Mouse (Mus musculus) forebrain, embryonic 14.5 days (tissue): ENCODE measurements around the gene Kif3c. TPM values are rescaled to one million over a fixed set of nuclear protein-coding genes. Genes with fewer than 3 reads are reported as not detected.
A peak's percentile ranks its signal among the peaks of the same experiment; 100 is the strongest.

ENCODE experiments used
- ATAC-seq: fragments of 200-750 bp; cut with Nextera tagmentation; 2 replicates; pipeline ENCODE4 v1.8.0; 2017; ENCODE audit warnings: mild to moderate bottlenecking, moderate library complexity
- DNase-seq: peaks from one replicate; pipeline ENCODE4 v3.0.0-alpha.2; 2015; ENCODE audit warnings: low spot score
- H3K27ac ChIP-seq: fragments of 300-500 bp; sonication (generic); 2 replicates; pipeline ENCODE4 v1.5.1; 2014; ENCODE audit warnings: low read depth, mild to moderate bottlenecking, control low read depth, low read length, moderate library complexity
- H3K27me3 ChIP-seq: fragments of 300-500 bp; sonication (generic); replicated peaks from 2 replicates; pipeline ENCODE4 v1.6.1; 2014; ENCODE audit warnings: low read length, control low read depth, mixed read lengths; ENCODE audit not compliant: control insufficient read depth, insufficient read depth
- H3K36me3 ChIP-seq: fragments of 300-500 bp; sonication (generic); 2 replicates; pipeline ENCODE4 v1.6.1; 2014; ENCODE audit warnings: low read length, control low read depth; ENCODE audit not compliant: control insufficient read depth, insufficient read depth
- H3K4me1 ChIP-seq: fragments of 300-500 bp; sonication (generic); 2 replicates; pipeline ENCODE4 v1.6.1; 2014; ENCODE audit warnings: antibody characterized with exemption, low read length, control low read depth; ENCODE audit not compliant: control insufficient read depth, insufficient read depth
- H3K4me2 ChIP-seq: fragments of 300-500 bp; sonication (generic); 2 replicates; pipeline ENCODE4 v1.6.1; 2014; ENCODE audit warnings: mild to moderate bottlenecking, control low read depth, low read length
- H3K4me3 ChIP-seq: fragments of 300-500 bp; sonication (generic); 2 replicates; pipeline ENCODE4 v1.5.1; 2014; ENCODE audit warnings: low read depth, low read length, control low read depth
- H3K9ac ChIP-seq: fragments of 300-500 bp; sonication (generic); 2 replicates; pipeline ENCODE4 v1.6.1; 2014; ENCODE audit warnings: mild to moderate bottlenecking, low read length, control low read depth, moderate library complexity
- H3K9me3 ChIP-seq: fragments of 300-500 bp; sonication (generic); replicated peaks from 2 replicates; pipeline ENCODE4 v1.6.1; 2016; ENCODE audit warnings: low read length, control low read depth, mixed read lengths; ENCODE audit not compliant: control insufficient read depth
- WGBS: fragments of 180-500 bp; shearing (Covaris S2); extraction: QIAGEN DNeasy Blood & Tissue Kit; methylation state at CpG from one replicate; pipeline ENCODE4 v1.1.7; 2014; 5-methylcytosine and 5-hydroxymethylcytosine counted together
- polyA plus RNA-seq: library from polyadenylated mRNA; unstranded; fragments of >200 nt; fragmentation: Nextera tagmentation; extraction: Ambion mirVana; gene quantifications from 2 replicates; pipeline ENCODE4 v1.2.1, GENCODE M21; 2014

The Kif3c gene
- polyA plus RNA-seq, 1 experiment from 2014 or later = 50.8 TPM

GRCm38 (mm10) chr12:3345038-3345437, 19.9 kb upstream of the Kif3c start:
- H3K36me3 ChIP-seq = no peaks in the 10 kb centered on the region
- H3K27ac ChIP-seq = no peak overlapping the region
- no peak overlapping the region for H3K4me2 ChIP-seq
- no peak for ATAC-seq
- DNase-seq = no peak
- WGBS = 92% methylated on average over 5 of the region's 5 CpGs
- no peak overlapping the region for H3K9ac ChIP-seq
- no peaks in the 10 kb centered on the region for H3K27me3 ChIP-seq
- H3K4me3 ChIP-seq = no peak overlapping the region
- H3K9me3 ChIP-seq = no peaks in the 10 kb centered on the region
- no peaks in the 10 kb centered on the region for H3K4me1 ChIP-seq

- H3K27ac ChIP-seq = no peak overlapping the region
- DNase-seq (no peak), ATAC-seq (no peak)
- H3K36me3 ChIP-seq = no peaks in the 10 kb centered on the region
- H3K27me3 ChIP-seq = no peaks in the 10 kb centered on the region
- H3K4me1 ChIP-seq = no peaks in the 10 kb centered on the region
- H3K9ac ChIP-seq = no peak overlapping the region
- H3K4me3 ChIP-seq = no peak overlapping the region
- no peak overlapping the region for H3K4me2 ChIP-seq
- no peaks in the 10 kb centered on the region for H3K9me3 ChIP-seq
Observed at GRCm38 (mm10) chr12:3347682-3348081, 17.2 kb upstream of the Kif3c start.

- Histone ChIP-seq H3K9me3 (no peaks in the 10 kb centered on the region), H3K4me2 (no peak overlapping the region), H3K4me3 (no peak overlapping the region), H3K4me1 (no peaks in the 10 kb centered on the region), H3K9ac (no peak overlapping the region), H3K27me3 (no peaks in the 10 kb centered on the region), H3K36me3 (no peaks in the 10 kb centered on the region), H3K27ac (no peak overlapping the region)
- WGBS = 78% methylated on average over 2 of the region's 3 CpGs
- ATAC-seq = no peak
- no peak for DNase-seq
Observed at GRCm38 (mm10) chr12:3349387-3349786, 15.5 kb upstream of the Kif3c start.

- WGBS = 73% methylated on average over 5 of the region's 5 CpGs
- H3K27ac ChIP-seq = no peak overlapping the region
- H3K9ac ChIP-seq = no peak overlapping the region
- no peaks in the 10 kb centered on the region for H3K4me1 ChIP-seq
- no peak overlapping the region for H3K4me3 ChIP-seq
- DNase-seq = no peak
- ATAC-seq = no peak
- H3K36me3 ChIP-seq = no peaks in the 10 kb centered on the region
- no peaks in the 10 kb centered on the region for H3K27me3 ChIP-seq
- no peaks in the 10 kb centered on the region for H3K9me3 ChIP-seq
- H3K4me2 ChIP-seq = no peak overlapping the region
Observed at GRCm38 (mm10) chr12:3350136-3350535, 14.8 kb upstream of the Kif3c start.

GRCm38 (mm10) chr12:3352216-3352615, 12.7 kb upstream of the Kif3c start:
- ATAC-seq = no peak
- no peak overlapping the region for H3K9ac ChIP-seq
- no peaks in the 10 kb centered on the region for H3K9me3 ChIP-seq
- no peak for DNase-seq
- no peaks in the 10 kb centered on the region for H3K4me1 ChIP-seq
- H3K27me3 ChIP-seq = no peaks in the 10 kb centered on the region
- H3K4me2 ChIP-seq = no peak overlapping the region
- 86% methylated on average over 6 of the region's 6 CpGs for WGBS
- H3K27ac ChIP-seq = no peak overlapping the region
- H3K36me3 ChIP-seq = no peaks in the 10 kb centered on the region
- H3K4me3 ChIP-seq = no peak overlapping the region

- Histone ChIP-seq H3K9me3 (no peaks in the 10 kb centered on the region), H3K4me1 (no peaks in the 10 kb centered on the region), H3K27me3 (no peaks in the 10 kb centered on the region), H3K9ac (no peak overlapping the region), H3K4me2 (no peak overlapping the region), H3K27ac (no peak overlapping the region), H3K36me3 (no peaks in the 10 kb centered on the region), H3K4me3 (no peak overlapping the region)
- DNase-seq (no peak), ATAC-seq (no peak)
- 89% methylated on average over 8 of the region's 8 CpGs for WGBS
Observed at GRCm38 (mm10) chr12:3355068-3355467, 9.9 kb upstream of the Kif3c start.

GRCm38 (mm10) chr12:3356824-3357223, 8.1 kb upstream of the Kif3c start:
- ATAC-seq (no peak), DNase-seq (no peak)
- Histone ChIP-seq H3K4me1 (no peaks in the 10 kb centered on the region), H3K9me3 (no peaks in the 10 kb centered on the region), H3K9ac (no peak overlapping the region), H3K4me3 (no peak overlapping the region), H3K27ac (no peak overlapping the region), H3K36me3 (no peaks in the 10 kb centered on the region), H3K4me2 (no peak overlapping the region), H3K27me3 (no peaks in the 10 kb centered on the region)
- 72% methylated on average over 15 of the region's 16 CpGs for WGBS

- DNase-seq (peak; percentile 85), ATAC-seq (peak; percentile 67)
- Histone ChIP-seq H3K27ac (no peak overlapping the region), H3K36me3 (no peaks in the 10 kb centered on the region), H3K27me3 (no peaks in the 10 kb centered on the region), H3K9ac (no peak overlapping the region), H3K4me3 (no peak overlapping the region), H3K9me3 (no peaks in the 10 kb centered on the region), H3K4me1 (no peaks in the 10 kb centered on the region), H3K4me2 (no peak overlapping the region)
- WGBS = 23% methylated on average over 3 of the region's 3 CpGs
Observed at GRCm38 (mm10) chr12:3359302-3359701, 5.6 kb upstream of the Kif3c start.

GRCm38 (mm10) chr12:3360043-3360442, 4.9 kb upstream of the Kif3c start:
- Histone ChIP-seq H3K4me3 (no peak overlapping the region), H3K4me2 (no peak overlapping the region), H3K27ac (no peak overlapping the region), H3K9me3 (no peaks in the 10 kb centered on the region), H3K9ac (no peak overlapping the region), H3K36me3 (no peaks in the 10 kb centered on the region), H3K4me1 (no peaks in the 10 kb centered on the region), H3K27me3 (no peaks in the 10 kb centered on the region)
- no peak for ATAC-seq
- DNase-seq = no peak
- 89% methylated on average over 2 of the region's 2 CpGs for WGBS
